Mouse (Mus musculus): Measurements from ENCODE around the gene 5730522E02Rik.

DNA sequence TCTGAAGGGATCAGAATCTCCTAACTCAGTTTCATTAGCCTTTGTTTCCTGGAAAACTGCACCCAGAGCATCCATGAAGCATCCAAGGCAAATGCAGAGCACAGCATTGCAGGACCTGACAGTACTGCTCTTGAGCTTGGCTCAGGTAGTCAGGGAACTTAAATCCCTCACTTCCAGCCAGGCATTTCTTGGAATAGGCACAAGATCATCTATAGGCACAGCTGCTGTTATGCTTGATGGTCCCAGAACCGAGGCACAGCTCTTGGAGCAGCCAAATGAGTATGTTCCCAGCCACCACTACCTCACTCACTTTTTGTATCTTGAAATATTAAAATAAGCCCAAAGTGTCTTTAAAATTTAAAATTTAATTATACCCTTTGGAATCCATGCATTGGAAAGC lies 19.3 kb upstream of the 5730522E02Rik start:
- TF ChIP-seq MAX (IDR thresholded peaks at IDR 0.05; ENCODE audit: low read length) (no peak), GABPA (IDR thresholded peaks at IDR 0.05; ENCODE audit: low read depth, low read length) (no peak)

Measured in MEL (cell line).